Mouse (Mus musculus) lung, embryonic 14.5 days (tissue): ENCODE measurements around the gene Snrnp35. TPM values are rescaled to one million over a fixed set of nuclear protein-coding genes. Genes with fewer than 3 reads are reported as not detected.

ENCODE experiments used
- ATAC-seq: fragments of 200-750 bp; cut with Nextera tagmentation; 2 replicates; pipeline ENCODE4 v1.8.0; 2017; ENCODE audit warnings: mild to moderate bottlenecking, moderate TSS enrichment, moderate library complexity; ENCODE audit not compliant: insufficient read depth
- DNase-seq: peaks from one replicate; pipeline ENCODE4 v3.0.0-alpha.2; 2015
- H3K27ac ChIP-seq: fragments of 300-500 bp; sonication (generic); 2 replicates; pipeline ENCODE4 v1.5.1; 2014; ENCODE audit warnings: low read depth, mild to moderate bottlenecking, moderate library complexity
- H3K27me3 ChIP-seq: fragments of 300-500 bp; sonication (generic); 2 replicates; pipeline ENCODE4 v1.6.1; 2014; ENCODE audit warnings: low read length, control low read depth; ENCODE audit not compliant: insufficient read depth
- H3K36me3 ChIP-seq: fragments of 300-500 bp; sonication (generic); 2 replicates; pipeline ENCODE4 v1.6.1; 2014; ENCODE audit warnings: control low read depth; ENCODE audit not compliant: insufficient read depth
- H3K4me1 ChIP-seq: fragments of 300-500 bp; sonication (generic); 2 replicates; pipeline ENCODE4 v1.6.1; 2014; ENCODE audit warnings: antibody characterized with exemption, control low read depth; ENCODE audit not compliant: insufficient read depth
- H3K4me2 ChIP-seq: fragments of 300-500 bp; sonication (generic); 2 replicates; pipeline ENCODE4 v1.6.1; 2014; ENCODE audit warnings: mild to moderate bottlenecking
- H3K4me3 ChIP-seq: fragments of 300-500 bp; sonication (generic); 2 replicates; pipeline ENCODE4 v1.5.1; 2014; ENCODE audit warnings: low read depth, low read length
- H3K9ac ChIP-seq: fragments of 300-500 bp; sonication (generic); 2 replicates; pipeline ENCODE4 v1.6.1; 2014
- H3K9me3 ChIP-seq: fragments of 300-500 bp; sonication (generic); 2 replicates; pipeline ENCODE4 v1.6.1; 2016; ENCODE audit warnings: low read depth, low read length, control low read depth
- CTCF ChIP-seq: IDR thresholded peaks from 2 replicates; pipeline ENCODE4 v1.5.1; 2016; ENCODE audit warnings: antibody characterized with exemption, low read depth
- WGBS: fragments of 180-500 bp; shearing (Covaris S2); extraction: QIAGEN DNeasy Blood & Tissue Kit; methylation state at CpG from one replicate; pipeline ENCODE4 v1.1.7; 2014; 5-methylcytosine and 5-hydroxymethylcytosine counted together
- polyA plus RNA-seq: library from polyadenylated mRNA; unstranded; fragments of >200 nt; fragmentation: Nextera tagmentation; extraction: Ambion mirVana; gene quantifications from 2 replicates; pipeline ENCODE4 v1.2.1, GENCODE M21; 2014

Snrnp35 gene
- polyA plus RNA-seq, 1 experiment from 2014 or later, result 10.8 TPM

GRCm38 (mm10) chr5:124462297-124463025 is 20.5 kb upstream of the Snrnp35 start:
- no peaks in the 10 kb centered on the region for H3K27me3 ChIP-seq
- no peaks in the 10 kb centered on the region for H3K4me1 ChIP-seq
- no peak overlapping the region for H3K27ac ChIP-seq
- no peak for DNase-seq
- no peak for ATAC-seq
- no peak overlapping the region for H3K4me2 ChIP-seq
- H3K9ac ChIP-seq, result no peak overlapping the region
- 84% methylated on average over 8 of the region's 8 CpGs for WGBS
- TF ChIP-seq CTCF, result no peak
- no peak overlapping the region for H3K4me3 ChIP-seq
- peaks cover 61% of the 10 kb centered on the region for H3K36me3 ChIP-seq
- H3K9me3 ChIP-seq, result no peaks in the 10 kb centered on the region

- peaks cover 54% of the 10 kb centered on the region for H3K36me3 ChIP-seq
- H3K27me3 ChIP-seq, result no peaks in the 10 kb centered on the region
- H3K9ac ChIP-seq, result no peak overlapping the region
- TF ChIP-seq CTCF, result no peak
- WGBS, result 82% methylated on average over 5 of the region's 5 CpGs
- no peaks in the 10 kb centered on the region for H3K9me3 ChIP-seq
- H3K4me1 ChIP-seq, result no peaks in the 10 kb centered on the region
- H3K27ac ChIP-seq, result no peak overlapping the region
- H3K4me2 ChIP-seq, result no peak overlapping the region
- no peak overlapping the region for H3K4me3 ChIP-seq
- no peak for DNase-seq
- no peak for ATAC-seq
Measured at GRCm38 (mm10) chr5:124463462-124463861, 19.5 kb upstream of the Snrnp35 start.

DNA sequence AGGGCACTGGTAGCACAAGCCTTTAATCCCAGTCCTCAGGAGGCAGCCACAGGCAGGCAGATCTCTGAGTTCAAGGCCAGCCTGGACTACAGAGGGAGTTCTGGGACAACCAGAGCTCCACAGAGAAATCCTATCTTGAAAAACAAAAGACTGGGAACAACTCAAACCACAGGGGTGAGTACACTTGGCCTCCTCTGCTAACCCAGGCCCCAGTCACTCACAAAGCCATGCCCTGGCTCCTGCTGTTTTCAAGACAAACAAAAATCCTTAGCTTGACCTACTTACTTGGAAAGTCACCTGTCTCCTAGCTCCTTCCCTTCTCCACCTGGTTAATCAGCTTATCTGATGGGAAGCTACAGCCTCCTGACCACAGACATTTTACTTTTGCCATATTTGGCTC is 18.0 kb upstream of the Snrnp35 start:
- DNase-seq (no peak), ATAC-seq (no peak)
- Histone ChIP-seq H3K27me3 (no peaks in the 10 kb centered on the region), H3K27ac (no peak overlapping the region), H3K9ac (no peak overlapping the region), H3K36me3 (peaks cover 44% of the 10 kb centered on the region), H3K4me2 (no peak overlapping the region), H3K4me1 (no peaks in the 10 kb centered on the region), H3K9me3 (no peaks in the 10 kb centered on the region), H3K4me3 (no peak overlapping the region)
- TF ChIP-seq CTCF, result no peak

DNA sequence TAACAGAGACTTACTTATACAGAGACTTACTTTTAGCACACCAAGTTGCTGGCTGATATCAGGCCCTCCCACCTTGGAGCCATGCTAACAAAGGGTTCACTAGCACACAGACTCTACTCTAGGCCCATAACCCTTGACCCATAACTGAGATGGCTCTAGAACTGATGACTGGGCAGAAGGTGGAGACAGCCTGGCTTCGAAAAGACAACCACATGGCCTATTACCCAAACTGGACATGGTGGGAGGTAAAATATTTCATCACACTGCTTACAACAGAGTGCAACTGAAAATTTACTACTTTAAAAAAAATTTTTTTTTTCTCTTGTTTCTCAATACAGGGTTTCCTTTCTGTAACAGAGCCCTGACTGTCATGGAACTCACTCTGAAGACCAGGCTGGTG is 15.2 kb upstream of the Snrnp35 start:
- H3K4me3 ChIP-seq, result no peak overlapping the region
- H3K9ac ChIP-seq, result no peak overlapping the region
- H3K4me2 ChIP-seq, result no peak overlapping the region
- 85% methylated on average over 1 of the region's 1 CpGs for WGBS
- H3K27me3 ChIP-seq, result no peaks in the 10 kb centered on the region
- ATAC-seq (no peak), DNase-seq (no peak)
- no peaks in the 10 kb centered on the region for H3K9me3 ChIP-seq
- TF ChIP-seq CTCF, result no peak
- no peaks in the 10 kb centered on the region for H3K4me1 ChIP-seq
- no peak overlapping the region for H3K27ac ChIP-seq
- H3K36me3 ChIP-seq, result peaks cover 17% of the 10 kb centered on the region

DNA sequence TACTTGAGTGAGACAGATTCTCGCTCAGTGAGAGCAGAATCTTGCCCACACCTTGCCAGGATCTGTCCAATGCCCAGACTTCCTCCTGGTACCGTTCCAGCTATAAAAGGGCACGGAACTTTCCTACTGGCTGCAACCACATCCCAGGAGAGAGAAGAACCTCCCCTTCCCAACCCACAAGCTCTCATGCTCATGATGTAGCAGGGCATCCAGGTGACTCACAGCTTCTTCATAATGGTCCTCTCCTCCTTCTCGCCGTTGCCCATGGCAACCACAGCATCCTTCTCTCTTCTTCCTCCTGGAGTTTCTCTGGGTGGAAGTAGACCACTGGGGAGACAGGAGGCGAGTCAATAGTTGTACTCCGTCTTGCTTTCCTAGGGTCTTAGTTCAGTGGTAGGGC is 14.6 kb upstream of the Snrnp35 start:
- Histone ChIP-seq H3K4me3 (no peak overlapping the region), H3K36me3 (peaks cover 11% of the 10 kb centered on the region), H3K27me3 (no peaks in the 10 kb centered on the region), H3K4me1 (no peaks in the 10 kb centered on the region), H3K27ac (no peak overlapping the region), H3K4me2 (no peak overlapping the region), H3K9me3 (no peaks in the 10 kb centered on the region), H3K9ac (no peak overlapping the region)
- no peak for ATAC-seq
- WGBS, result 92% methylated on average over 7 of the region's 7 CpGs
- DNase-seq, result no peak
- no peak for TF ChIP-seq CTCF

GRCm38 (mm10) chr5:124469486-124469885 is 13.4 kb upstream of the Snrnp35 start:
- Histone ChIP-seq H3K4me2 (no peak overlapping the region), H3K36me3 (peaks cover 7% of the 10 kb centered on the region; the same call in 1 of the 2 replicates), H3K27me3 (no peaks in the 10 kb centered on the region), H3K4me1 (no peaks in the 10 kb centered on the region), H3K9ac (no peak overlapping the region), H3K9me3 (no peaks in the 10 kb centered on the region), H3K4me3 (no peak overlapping the region), H3K27ac (no peak overlapping the region)
- TF ChIP-seq CTCF, result no peak
- DNase-seq, result no peak
- ATAC-seq, result no peak
- 89% methylated on average over 6 of the region's 6 CpGs for WGBS

DNA sequence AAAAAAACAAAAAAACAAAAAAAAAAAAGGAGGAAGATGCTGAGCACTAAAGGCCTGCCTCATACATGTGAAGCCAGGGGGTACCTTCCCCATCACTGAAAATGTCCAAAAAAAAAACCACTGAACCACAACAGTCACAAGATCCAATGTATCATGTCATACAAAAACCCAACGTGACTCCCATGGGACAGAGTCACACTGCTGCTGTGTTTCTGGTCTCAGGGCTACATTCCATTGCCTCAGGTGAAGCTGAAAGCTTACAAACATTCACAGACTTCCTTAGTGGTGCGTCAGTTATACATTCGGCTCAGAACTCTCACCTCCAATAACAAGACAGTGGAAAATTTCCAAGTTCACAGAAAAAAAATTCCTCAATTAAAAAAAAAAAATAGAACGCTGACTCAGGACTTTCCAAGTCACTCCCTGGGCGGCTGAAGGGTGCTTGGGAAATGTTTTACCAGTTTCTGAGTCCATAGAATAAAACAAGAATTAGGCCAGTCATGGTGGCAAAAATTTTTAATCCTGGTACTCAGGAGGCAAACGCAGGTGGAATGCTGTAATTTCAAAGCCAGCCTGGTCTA is 12.3 kb upstream of the Snrnp35 start:
- no peaks in the 10 kb centered on the region for H3K4me1 ChIP-seq
- no peak overlapping the region for H3K27ac ChIP-seq
- no peak overlapping the region for H3K4me2 ChIP-seq
- no peak for DNase-seq
- no peak for ATAC-seq
- TF ChIP-seq CTCF, result no peak
- H3K9me3 ChIP-seq, result no peaks in the 10 kb centered on the region
- no peak overlapping the region for H3K4me3 ChIP-seq
- 76% methylated on average over 6 of the region's 6 CpGs for WGBS
- no peak overlapping the region for H3K9ac ChIP-seq
- H3K27me3 ChIP-seq, result no peaks in the 10 kb centered on the region
- H3K36me3 ChIP-seq, result peaks cover 7% of the 10 kb centered on the region; the same call in 1 of the 2 replicates
